Mouse (Mus musculus) stomach, embryonic 15.5 days (tissue): ENCODE results near the gene Pmf1. TPM values are rescaled to one million over a fixed set of nuclear protein-coding genes. Genes with fewer than 3 reads are reported as not detected.

Experiments
- ATAC-seq: fragments of 200-750 bp; cut with Nextera tagmentation; 2 replicates; pipeline ENCODE4 v1.8.0; 2017; ENCODE audit warnings: low read depth, moderate number of reproducible peaks, moderate TSS enrichment; ENCODE audit not compliant: insufficient read depth, low FRiP score
- H3K27ac ChIP-seq: fragments of 300-500 bp; sonication (generic); 2 replicates; pipeline ENCODE4 v1.5.1; 2015; ENCODE audit warnings: mild to moderate bottlenecking, inconsistent platforms
- H3K27me3 ChIP-seq: fragments of 300-500 bp; sonication (generic); replicated peaks from 2 replicates; pipeline ENCODE4 v1.6.1; 2015; ENCODE audit warnings: inconsistent platforms
- H3K36me3 ChIP-seq: fragments of 300-500 bp; sonication (generic); 2 replicates; pipeline ENCODE4 v1.6.1; 2015; ENCODE audit warnings: inconsistent platforms
- H3K4me1 ChIP-seq: fragments of 300-500 bp; sonication (generic); 2 replicates; pipeline ENCODE4 v1.6.1; 2015; ENCODE audit warnings: inconsistent platforms
- H3K4me2 ChIP-seq: fragments of 300-500 bp; sonication (generic); 2 replicates; pipeline ENCODE4 v1.6.1; 2015; ENCODE audit warnings: mild to moderate bottlenecking, inconsistent platforms
- H3K4me3 ChIP-seq: fragments of 300-500 bp; sonication (generic); replicated peaks from 2 replicates; pipeline ENCODE4 v1.5.1; 2015; ENCODE audit warnings: inconsistent platforms
- H3K9ac ChIP-seq: fragments of 300-500 bp; sonication (generic); 2 replicates; pipeline ENCODE4 v1.6.1; 2015; ENCODE audit warnings: inconsistent platforms
- H3K9me3 ChIP-seq: fragments of 300-500 bp; sonication (generic); 2 replicates; pipeline ENCODE4 v1.6.1; 2016; ENCODE audit warnings: inconsistent platforms
- WGBS: fragments of 180-500 bp; shearing (Covaris S2); methylation state at CpG from one replicate; pipeline ENCODE4 v1.1.7; 2015; 5-methylcytosine and 5-hydroxymethylcytosine counted together
- microRNA-seq: library from miRNA; unstranded; fragments of <30 nt; microRNA quantifications from one replicate; pipeline ENCODE4, GENCODE M21; 2016
- polyA plus RNA-seq: library from polyadenylated mRNA; unstranded; fragments of >200 nt; fragmentation: Nextera tagmentation; extraction: Ambion mirVana; gene quantifications from 2 replicates; pipeline ENCODE4 v1.2.1, GENCODE M21; 2015

Pmf1 gene
- polyA plus RNA-seq, 1 experiment from 2014 or later = 115 TPM

DNA sequence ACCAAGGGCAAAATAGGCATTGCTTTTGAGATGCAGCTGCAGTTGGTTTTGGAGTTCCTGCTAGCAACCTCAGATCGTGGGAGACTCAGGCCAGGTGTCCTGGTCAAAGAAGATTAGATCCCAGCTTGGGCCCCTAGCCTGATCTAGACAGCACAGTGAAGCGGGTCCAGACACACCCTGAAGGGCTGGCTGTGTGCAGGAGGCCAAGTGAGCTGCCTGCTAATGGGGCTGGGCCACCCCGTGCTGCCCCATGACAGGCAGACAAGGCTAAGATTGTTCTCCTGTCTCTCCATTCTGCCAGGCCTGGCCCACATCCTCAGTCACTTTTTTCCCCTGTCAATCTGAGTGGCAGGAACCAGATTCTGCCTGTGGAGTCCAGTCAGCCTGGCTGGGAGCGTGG, 46.4 kb downstream of the Pmf1 start:
- WGBS = 49% methylated on average over 4 of the region's 4 CpGs
- ATAC-seq = peak; percentile 76
- peaks cover 12% of the 10 kb centered on the region for H3K27me3 ChIP-seq
- no peak overlapping the region for H3K9ac ChIP-seq
- no peak overlapping the region for H3K4me2 ChIP-seq
- peak overlapping the region; percentile 23; the same call in 1 of the 2 replicates for H3K27ac ChIP-seq
- H3K4me3 ChIP-seq = no peak overlapping the region
- H3K9me3 ChIP-seq = no peaks in the 10 kb centered on the region
- peaks cover 12% of the 10 kb centered on the region; the same call in 1 of the 2 replicates for H3K4me1 ChIP-seq
- peaks cover 23% of the 10 kb centered on the region for H3K36me3 ChIP-seq

DNA sequence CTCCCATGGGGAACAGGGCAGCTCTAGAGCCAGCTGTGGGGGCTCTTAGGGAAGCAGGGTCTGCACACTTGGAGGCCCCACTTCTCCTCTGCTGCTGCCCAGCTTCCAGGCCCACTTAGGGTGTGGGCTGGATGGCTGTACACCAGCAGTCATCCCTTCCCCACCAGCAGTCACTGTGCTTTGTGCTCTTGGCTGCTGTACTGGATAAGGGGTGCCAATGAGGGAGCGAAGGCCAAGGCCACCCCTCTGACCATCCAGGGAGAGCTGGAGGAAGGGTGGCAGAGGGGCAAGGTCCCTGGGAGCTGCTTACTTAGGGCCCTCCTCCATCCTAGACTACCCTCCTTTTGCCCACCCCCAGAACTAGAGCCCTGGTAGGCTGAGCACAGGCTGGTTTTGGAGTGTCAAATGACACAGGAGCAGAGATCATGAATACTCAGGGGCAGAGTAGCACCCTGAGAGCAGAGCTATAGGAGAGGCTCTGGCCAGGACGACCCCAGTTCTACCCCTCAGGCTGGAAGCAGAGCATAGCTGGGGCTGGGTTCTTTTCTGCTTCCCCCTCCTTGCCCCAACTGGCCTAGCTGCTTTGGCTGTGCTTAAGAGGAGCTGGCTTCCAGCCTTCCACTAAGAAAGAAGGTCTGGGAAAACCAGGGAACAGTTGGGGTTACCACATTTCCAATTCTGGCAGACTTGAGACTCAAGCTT, 48.4 kb downstream of the Pmf1 start:
- H3K27me3 ChIP-seq = peaks cover 12% of the 10 kb centered on the region
- H3K9me3 ChIP-seq = no peaks in the 10 kb centered on the region
- peaks cover 12% of the 10 kb centered on the region; the same call in 1 of the 2 replicates for H3K4me1 ChIP-seq
- 93% methylated on average over 2 of the region's 2 CpGs for WGBS
- no peak for ATAC-seq
- H3K36me3 ChIP-seq = peaks cover 41% of the 10 kb centered on the region
- no peak overlapping the region for H3K4me3 ChIP-seq
- no peak overlapping the region for H3K9ac ChIP-seq
- H3K4me2 ChIP-seq = no peak overlapping the region
- no peak overlapping the region for H3K27ac ChIP-seq

DNA sequence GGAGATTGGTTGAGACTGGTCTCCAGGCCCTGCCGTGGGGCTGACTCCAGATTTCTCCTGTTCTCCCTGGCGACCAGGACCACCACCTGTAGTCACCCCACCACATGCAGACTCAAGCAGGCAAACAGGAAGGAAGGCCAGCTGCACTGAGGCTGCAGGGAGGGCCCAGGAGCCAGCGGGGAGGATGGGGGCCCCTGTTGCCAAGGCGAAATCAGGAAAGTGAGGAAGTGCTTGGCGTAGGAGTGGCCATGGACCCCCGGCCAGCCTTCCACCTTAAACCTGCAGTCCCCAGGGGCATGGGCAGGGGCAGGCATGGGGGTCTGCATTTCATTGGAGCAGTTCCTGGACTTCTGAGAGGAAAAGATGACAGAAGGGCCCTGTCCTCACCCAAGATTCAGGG, 49.0 kb downstream of the Pmf1 start:
- 74% methylated on average over 6 of the region's 6 CpGs for WGBS
- ATAC-seq = no peak
- Histone ChIP-seq H3K4me3 (no peak overlapping the region), H3K4me1 (peaks cover 12% of the 10 kb centered on the region; the same call in 1 of the 2 replicates), H3K36me3 (peaks cover 46% of the 10 kb centered on the region), H3K9me3 (no peaks in the 10 kb centered on the region), H3K27me3 (peaks cover 10% of the 10 kb centered on the region), H3K9ac (no peak overlapping the region), H3K4me2 (no peak overlapping the region), H3K27ac (no peak overlapping the region)

DNA sequence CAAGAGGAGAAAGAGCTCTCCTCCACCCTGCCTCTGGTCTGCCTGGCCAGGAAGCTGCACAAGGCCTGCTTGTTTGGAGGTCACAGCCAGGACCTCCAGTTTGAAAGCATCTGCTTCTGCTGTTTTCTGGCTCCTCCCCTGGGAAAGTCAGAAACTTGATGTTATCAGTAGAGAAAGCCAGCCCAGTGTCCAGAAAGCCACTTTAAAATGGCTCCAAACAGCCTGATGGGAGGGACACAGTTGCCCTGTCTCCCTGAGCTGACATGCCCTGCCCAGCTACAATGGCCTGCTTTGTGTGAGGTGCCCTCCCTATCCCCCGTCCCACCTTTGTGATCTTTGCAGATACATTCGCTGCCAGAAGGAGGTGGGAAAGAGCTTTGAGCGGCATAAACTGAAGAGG, 50.1 kb downstream of the Pmf1 start:
- no peak for ATAC-seq
- no peak overlapping the region for H3K9ac ChIP-seq
- WGBS = 68% methylated on average over 3 of the region's 3 CpGs
- no peak overlapping the region for H3K4me3 ChIP-seq
- H3K4me1 ChIP-seq = peaks cover 6% of the 10 kb centered on the region; the same call in 1 of the 2 replicates
- peak overlapping the region; percentile 31; the same call in 1 of the 2 replicates for H3K27ac ChIP-seq
- H3K27me3 ChIP-seq = no peaks in the 10 kb centered on the region
- H3K9me3 ChIP-seq = no peaks in the 10 kb centered on the region
- peaks cover 57% of the 10 kb centered on the region for H3K36me3 ChIP-seq
- no peak overlapping the region for H3K4me2 ChIP-seq

DNA sequence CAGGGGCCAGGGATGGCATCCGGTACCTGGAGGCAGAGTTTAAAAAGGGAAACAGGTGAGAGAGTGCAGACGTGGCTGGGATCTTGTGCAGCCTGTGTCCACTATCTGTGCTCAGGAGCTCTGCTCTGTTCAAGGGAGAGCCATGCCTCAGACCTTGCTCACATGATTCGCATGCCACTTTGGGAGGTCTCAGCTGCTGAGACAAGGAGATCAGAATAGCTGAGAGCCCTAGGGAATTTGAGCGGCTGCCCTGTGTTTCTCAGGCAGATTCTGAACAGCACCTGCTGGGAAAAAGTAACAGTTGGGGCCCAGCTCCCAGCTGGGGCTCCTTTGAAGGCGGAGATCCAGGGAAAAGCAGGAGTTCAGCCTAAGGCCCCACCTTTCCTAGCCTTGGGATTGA, 50.5 kb downstream of the Pmf1 start:
- Histone ChIP-seq H3K4me2 (no peak overlapping the region), H3K9ac (no peak overlapping the region), H3K27me3 (no peaks in the 10 kb centered on the region), H3K4me3 (no peak overlapping the region), H3K36me3 (peaks cover 61% of the 10 kb centered on the region), H3K27ac (peak overlapping the region; percentile 21), H3K4me1 (0 out of 2 replicates have a peak, but pooled peaks cover 2% of the 10 kb centered on the region), H3K9me3 (no peaks in the 10 kb centered on the region)
- 81% methylated on average over 5 of the region's 5 CpGs for WGBS
- no peak for ATAC-seq

DNA sequence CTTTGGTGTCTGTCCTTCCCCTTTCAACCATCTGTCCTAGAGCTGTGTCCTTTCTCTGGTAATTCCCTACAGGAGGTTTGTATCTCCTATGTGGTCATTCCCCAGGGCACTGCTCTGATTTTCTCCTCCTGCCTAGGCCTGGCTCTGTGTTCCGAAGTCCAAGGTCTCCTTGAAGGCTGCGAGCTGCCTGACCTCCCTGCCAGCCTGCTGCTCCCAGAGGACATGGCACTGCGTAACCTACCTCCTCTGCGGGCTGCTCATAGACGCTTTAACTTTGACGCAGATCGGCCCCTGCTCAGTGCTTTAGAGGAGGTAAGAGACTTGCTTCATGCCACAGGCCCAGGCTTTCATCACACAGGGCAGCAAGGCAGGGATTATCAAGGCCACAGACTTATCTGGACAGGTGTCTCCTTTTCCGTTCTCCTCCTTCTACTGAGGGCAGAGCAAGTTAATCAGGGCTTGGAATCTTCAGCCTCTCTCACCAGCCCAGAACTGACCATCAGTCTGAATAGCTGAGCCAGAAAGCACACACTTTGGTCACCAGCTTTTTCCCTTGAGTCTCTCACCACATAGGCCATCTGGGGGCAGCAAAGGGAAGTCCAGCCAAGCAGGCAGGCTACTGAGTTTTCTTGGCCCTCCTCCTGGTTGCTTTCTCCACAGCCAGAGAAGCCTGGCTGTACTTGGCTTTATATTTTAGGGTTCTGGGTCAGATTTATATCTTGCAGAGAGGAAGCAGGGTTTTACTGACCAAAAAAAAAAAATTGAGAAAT, 55.5 kb downstream of the Pmf1 start:
- Histone ChIP-seq H3K36me3 (peaks cover 91% of the 10 kb centered on the region), H3K27ac (no peak overlapping the region), H3K27me3 (no peaks in the 10 kb centered on the region), H3K9ac (no peak overlapping the region), H3K9me3 (no peaks in the 10 kb centered on the region), H3K4me2 (no peak overlapping the region), H3K4me1 (no peaks in the 10 kb centered on the region), H3K4me3 (no peak overlapping the region)
- ATAC-seq = no peak
- 89% methylated on average over 8 of the region's 8 CpGs for WGBS

DNA sequence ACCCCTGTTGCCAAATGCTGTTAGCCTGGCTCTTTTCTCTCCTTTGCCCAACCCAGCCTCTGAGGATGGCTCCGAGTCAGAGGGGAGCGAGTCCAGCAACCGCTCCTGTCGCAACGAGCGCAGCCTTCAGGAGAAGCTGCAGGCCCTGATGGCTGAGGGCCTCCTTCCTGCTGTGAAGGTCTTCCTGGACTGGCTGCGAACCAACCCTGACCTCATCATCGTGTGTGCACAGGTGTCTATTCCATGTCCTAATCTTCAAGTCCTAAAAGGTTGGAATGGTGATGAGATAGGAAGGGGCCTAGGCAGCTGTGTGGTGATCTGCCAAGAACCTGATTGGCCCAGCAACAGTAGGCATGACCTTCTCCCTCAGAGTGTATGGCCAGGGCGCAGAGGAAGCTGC, 57.2 kb downstream of the Pmf1 start:
- H3K4me3 ChIP-seq = no peak overlapping the region
- no peaks in the 10 kb centered on the region for H3K27me3 ChIP-seq
- H3K4me1 ChIP-seq = no peaks in the 10 kb centered on the region
- no peaks in the 10 kb centered on the region for H3K9me3 ChIP-seq
- no peak for ATAC-seq
- no peak overlapping the region for H3K27ac ChIP-seq
- H3K9ac ChIP-seq = no peak overlapping the region
- 90% methylated on average over 9 of the region's 9 CpGs for WGBS
- peaks cover 87% of the 10 kb centered on the region for H3K36me3 ChIP-seq
- H3K4me2 ChIP-seq = no peak overlapping the region

DNA sequence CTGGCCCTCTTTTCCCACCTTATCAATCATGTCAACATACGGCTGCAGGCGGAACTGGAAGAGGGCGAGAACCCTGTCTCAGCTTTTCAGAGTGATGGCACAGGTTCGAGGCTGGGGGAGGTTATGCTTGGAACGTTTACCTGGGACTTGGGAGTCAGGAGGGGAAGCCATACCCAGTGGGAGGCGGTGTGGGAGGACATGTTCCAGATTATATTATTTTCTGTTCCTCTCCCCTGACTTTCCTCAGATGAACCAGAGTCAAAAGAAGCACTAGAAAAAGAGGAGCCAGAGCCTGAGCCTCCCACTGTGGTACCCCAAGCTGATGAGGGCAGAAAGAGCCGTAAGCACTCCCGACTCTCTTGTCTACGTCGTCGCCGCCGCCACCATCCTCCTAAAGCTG, 59.4 kb downstream of the Pmf1 start:
- ATAC-seq = no peak
- H3K4me3 ChIP-seq = no peak overlapping the region
- H3K4me1 ChIP-seq = no peaks in the 10 kb centered on the region
- no peak overlapping the region for H3K4me2 ChIP-seq
- no peaks in the 10 kb centered on the region for H3K9me3 ChIP-seq
- no peak overlapping the region for H3K9ac ChIP-seq
- H3K27me3 ChIP-seq = no peaks in the 10 kb centered on the region
- no peak overlapping the region for H3K27ac ChIP-seq
- peaks cover 85% of the 10 kb centered on the region for H3K36me3 ChIP-seq
- WGBS = 85% methylated on average over 13 of the region's 13 CpGs

Small RNA genes within 50 kb of the gene (microRNA-seq; reads per million reads assigned to microRNA genes)
- not detected for gene Mir7011

Other genes with a start within 250 kb of the Pmf1 start
- 4.2 and 8.2 TPM in 2 replicates for gene Rhbg, start 155.6 kb downstream of the Pmf1 start, polyA plus RNA-seq
- 0.35 and 1.4 TPM in 2 replicates for gene Gm38392, start 123.1 kb downstream of the Pmf1 start, polyA plus RNA-seq
- gene Tsacc, start 113.3 kb downstream of the Pmf1 start, polyA plus RNA-seq = 13.4 and 14.0 TPM in 2 replicates
- 451 and 489 TPM in 2 replicates for gene Cct3, start 113.2 kb downstream of the Pmf1 start, polyA plus RNA-seq
- gene Glmp, start 85.3 kb downstream of the Pmf1 start, polyA plus RNA-seq = 182 and 197 TPM in 2 replicates
- 21.6 and 30.6 TPM in 2 replicates for gene Tmem79, start 74.2 kb downstream of the Pmf1 start, polyA plus RNA-seq
- 48.5 and 51.1 TPM in 2 replicates for gene Smg5, start 74.1 kb downstream of the Pmf1 start, polyA plus RNA-seq
- 9.9 and 13.3 TPM in 2 replicates for gene Paqr6, start 45.7 kb downstream of the Pmf1 start, polyA plus RNA-seq
- 1.8 and 4.1 TPM in 2 replicates for gene Bglap3, start 37.6 kb downstream of the Pmf1 start, polyA plus RNA-seq
- 0.35 and 1.6 TPM in 2 replicates for gene Bglap2, start 31.6 kb downstream of the Pmf1 start, polyA plus RNA-seq
- 0.58 TPM in 1 of 2 replicates, not detected in the other for gene Bglap, start 25.9 kb downstream of the Pmf1 start, polyA plus RNA-seq
- gene Slc25a44, start 14.8 kb upstream of the Pmf1 start, polyA plus RNA-seq = 15.7 and 16.0 TPM in 2 replicates
- gene Sema4a, start 50.9 kb upstream of the Pmf1 start, polyA plus RNA-seq = 22.3 and 25.1 TPM in 2 replicates
- 179 and 214 TPM in 2 replicates for gene Lmna, start 99.6 kb upstream of the Pmf1 start, polyA plus RNA-seq
- gene Mex3a, start 122.1 kb upstream of the Pmf1 start, polyA plus RNA-seq = 11.9 and 12.1 TPM in 2 replicates
- gene Rab25, start 138.0 kb upstream of the Pmf1 start, polyA plus RNA-seq = 86.9 and 90.6 TPM in 2 replicates
- gene Lamtor2, start 142.7 kb upstream of the Pmf1 start, polyA plus RNA-seq = 193 and 198 TPM in 2 replicates
- 40.2 and 40.9 TPM in 2 replicates for gene Ubqln4, start 143.4 kb upstream of the Pmf1 start, polyA plus RNA-seq
- 339 and 359 TPM in 2 replicates for gene Ssr2, start 165.5 kb upstream of the Pmf1 start, polyA plus RNA-seq
- 77.1 and 78.7 TPM in 2 replicates for gene Arhgef2, start 195.6 kb upstream of the Pmf1 start, polyA plus RNA-seq
- not detected in 2 replicates for gene Rxfp4, start 242.8 kb upstream of the Pmf1 start, polyA plus RNA-seq